Mouse (Mus musculus) frontal cortex, postnatal 10 days (tissue): ENCODE measurements around the gene Rabgap1l.

Source experiments
- DNase-seq, 2 experiments: peaks; one replicate each; pipeline ENCODE4 v3.0.0; 2022; ENCODE audit warnings: low spot score in 2 of 2, mixed read lengths in 1 of 2

The Rabgap1l gene

DNA sequence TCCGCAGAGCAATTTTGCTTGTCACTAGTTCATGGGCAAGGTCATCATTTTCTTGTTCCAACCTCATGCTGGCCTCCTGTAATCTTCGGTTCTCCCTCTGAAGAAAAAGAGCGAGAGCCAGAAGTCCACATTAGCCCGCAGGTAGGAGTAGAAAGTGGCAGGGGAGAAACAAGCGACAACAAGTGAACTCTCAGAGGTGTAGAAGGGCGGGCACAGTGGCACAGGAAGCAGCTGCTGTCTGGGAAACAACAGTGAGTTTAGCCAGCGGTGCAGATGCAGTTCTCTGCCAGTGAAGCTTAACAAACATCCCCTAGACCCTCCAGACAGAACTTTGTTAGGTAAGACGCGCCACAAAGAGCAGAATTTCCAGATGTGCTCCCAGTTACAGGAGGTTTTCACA is 545.5 kb downstream of the Rabgap1l start:
- no peak for DNase-seq

DNA sequence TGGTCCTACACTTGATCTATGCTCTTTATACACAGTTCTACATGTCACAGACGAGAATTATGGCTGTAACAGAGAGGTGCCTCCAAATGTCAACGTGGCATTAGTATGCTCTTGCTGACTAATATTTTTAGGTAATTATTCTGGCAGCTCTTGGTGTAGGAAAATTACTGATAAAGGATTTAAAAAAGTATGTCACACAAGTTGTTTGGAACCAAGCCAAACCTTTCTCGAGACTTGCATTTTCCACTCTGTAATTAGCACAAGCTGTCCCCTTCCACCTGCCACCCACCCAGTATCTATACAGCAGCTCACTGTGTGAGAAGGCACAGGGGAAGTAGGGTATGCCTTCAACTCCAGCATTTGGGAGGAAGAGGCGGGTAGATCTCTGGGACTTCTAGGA is 546.2 kb downstream of the Rabgap1l start:
- no peak for DNase-seq

- DNase-seq = no peak
Observed at GRCm38 (mm10) chr1:160245954-160246353, 547.1 kb downstream of the Rabgap1l start.

DNA sequence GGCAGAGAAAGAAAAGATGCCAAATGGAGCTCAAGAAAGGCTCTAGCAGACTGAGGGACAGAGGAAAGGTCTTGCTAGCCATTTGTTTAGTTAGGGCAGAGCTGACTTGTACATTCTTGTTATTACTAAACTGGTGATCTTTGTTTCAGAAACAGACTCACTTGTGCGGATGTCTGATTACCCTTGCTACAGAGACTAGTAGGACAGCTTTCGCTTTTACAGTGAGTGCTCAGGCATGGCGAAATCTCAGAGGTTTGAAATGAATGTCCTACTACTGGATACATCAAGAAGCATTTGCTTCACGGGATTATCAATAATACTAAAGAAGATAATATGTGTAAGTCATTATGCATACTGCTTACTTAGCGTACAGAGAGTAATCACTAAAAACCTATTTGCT is 548.3 kb downstream of the Rabgap1l start:
- DNase-seq = no peak

DNA sequence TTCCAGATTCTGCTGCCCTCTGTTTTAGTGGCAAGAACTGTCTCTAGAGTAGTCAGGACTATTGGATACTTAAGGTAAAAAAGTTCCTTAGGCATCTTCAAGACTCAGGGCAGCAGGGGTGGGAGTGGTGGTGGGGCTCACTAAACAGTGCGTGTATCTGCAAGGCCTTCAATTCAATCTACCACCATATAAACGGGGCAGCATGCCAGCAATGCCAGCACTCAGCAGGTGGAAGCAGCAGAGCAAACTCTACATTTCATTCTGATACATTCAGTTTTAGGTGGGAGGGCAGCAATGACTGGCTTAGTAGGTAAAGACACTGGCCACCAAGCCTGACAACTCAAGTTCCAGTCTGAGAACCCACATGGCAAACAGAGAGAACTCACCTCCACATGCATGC is 552.9 kb downstream of the Rabgap1l start:
- DNase-seq = no peak

DNA sequence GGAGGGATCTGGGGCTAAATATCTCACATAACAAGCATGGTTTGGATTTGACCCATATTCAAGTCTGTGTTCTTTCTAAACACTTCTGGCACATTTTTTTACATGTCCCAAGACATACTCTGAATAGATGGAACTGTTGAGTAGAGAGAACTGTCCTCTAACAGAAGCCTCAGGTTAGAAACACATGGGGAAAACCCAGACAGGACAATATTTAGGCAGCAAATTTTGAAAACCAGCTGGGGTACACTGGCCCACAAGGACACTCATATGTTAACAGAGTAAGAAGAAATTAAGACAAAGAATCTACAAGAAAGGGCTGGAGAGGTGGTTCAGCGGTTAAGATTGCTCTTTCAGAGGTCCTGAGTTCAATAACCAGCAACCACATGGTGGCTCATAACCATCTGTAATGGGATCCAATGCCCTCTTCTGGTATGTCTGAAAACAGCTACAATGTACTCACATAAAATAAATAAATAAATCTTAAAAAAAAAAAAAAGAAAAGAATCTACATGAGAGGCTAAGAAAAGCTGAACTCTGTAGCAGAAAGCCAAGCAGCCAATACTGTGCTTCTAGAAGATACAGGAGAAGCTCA is 554.1 kb downstream of the Rabgap1l start:
- DNase-seq = no peak

GRCm38 (mm10) chr1:160237981-160238380 is 555.0 kb downstream of the Rabgap1l start:
- DNase-seq = no peak

DNA sequence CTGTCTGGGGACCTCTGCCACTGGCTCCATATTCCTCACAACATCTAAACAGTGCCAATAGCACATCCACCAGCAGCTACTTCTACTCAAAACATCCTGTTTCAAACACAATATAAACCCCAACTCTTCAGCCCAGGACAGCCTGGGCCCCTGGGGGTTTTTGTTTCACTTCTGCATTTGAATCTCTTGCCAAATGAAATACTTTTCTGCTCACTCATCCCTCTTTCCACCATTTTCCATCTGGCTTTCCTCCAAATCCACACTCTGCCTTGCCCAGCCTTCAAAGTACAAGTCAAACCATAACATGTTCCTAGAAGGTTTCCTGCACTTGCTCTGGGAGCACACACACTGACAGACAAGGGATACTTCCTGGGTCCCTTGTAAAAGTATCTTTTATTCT is 559.1 kb downstream of the Rabgap1l start:
- no peak for DNase-seq

DNA sequence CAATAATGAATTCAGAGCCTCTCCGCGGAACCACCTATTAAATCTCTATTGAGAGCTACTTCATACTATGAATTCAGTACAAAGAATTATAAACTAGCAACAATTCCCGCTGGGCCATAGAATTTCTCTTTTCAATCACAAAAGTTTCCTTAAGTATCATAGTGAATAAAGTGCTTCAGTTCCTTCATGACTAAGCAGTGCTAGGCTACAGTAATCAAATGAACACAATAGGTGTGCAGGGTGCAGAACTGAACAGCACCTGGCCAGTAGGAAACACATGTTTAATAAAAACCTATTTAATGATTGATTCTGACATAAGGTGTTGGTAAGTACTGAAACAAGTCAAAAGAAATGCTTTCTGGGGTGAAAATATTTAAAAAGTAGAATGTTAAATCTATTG is 560.9 kb downstream of the Rabgap1l start:
- no peak for DNase-seq

GRCm38 (mm10) chr1:160231013-160231412 is 562.0 kb downstream of the Rabgap1l start:
- DNase-seq = no peak

DNA sequence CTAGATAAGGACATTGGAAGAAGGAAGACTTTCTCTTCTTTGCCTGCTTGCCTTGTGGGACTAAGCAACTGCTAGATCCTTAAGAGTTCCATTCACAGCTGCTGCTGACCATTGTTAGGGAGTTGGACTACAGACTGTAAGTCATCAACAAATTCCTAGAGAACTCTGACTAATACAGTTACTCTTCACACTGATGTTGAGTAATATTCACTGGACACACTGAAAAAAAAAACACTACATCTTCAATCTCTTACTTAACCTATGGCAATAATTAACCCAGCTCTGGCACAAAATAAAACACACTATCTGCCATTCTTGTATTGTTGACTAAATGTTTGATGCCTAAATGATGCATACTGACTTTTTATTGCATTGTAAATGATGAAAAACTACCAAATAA is 565.2 kb downstream of the Rabgap1l start:
- no peak for DNase-seq

- no peak for DNase-seq
Observed at GRCm38 (mm10) chr1:160227196-160227595, 565.8 kb downstream of the Rabgap1l start.

DNA sequence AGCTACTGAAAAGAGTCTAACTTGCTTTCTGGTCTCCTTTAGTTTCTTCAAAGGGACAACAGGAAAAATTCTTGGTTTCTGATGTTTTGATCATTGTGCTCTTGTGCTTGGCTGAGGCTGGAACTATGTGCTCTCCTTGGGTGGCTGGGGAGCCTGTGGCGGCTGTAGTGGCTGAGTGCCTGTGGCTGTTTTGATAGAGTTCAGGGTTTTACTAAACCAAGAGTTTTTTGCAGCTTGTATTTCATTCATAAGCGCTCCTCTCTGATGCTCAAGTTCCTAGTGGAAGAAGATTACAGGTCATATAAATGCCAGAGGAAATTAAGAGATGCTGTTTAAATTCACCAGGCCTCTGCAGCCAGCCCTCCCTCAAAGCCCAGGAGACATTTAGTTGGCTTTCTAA is 568.9 kb downstream of the Rabgap1l start:
- DNase-seq = no peak

DNA sequence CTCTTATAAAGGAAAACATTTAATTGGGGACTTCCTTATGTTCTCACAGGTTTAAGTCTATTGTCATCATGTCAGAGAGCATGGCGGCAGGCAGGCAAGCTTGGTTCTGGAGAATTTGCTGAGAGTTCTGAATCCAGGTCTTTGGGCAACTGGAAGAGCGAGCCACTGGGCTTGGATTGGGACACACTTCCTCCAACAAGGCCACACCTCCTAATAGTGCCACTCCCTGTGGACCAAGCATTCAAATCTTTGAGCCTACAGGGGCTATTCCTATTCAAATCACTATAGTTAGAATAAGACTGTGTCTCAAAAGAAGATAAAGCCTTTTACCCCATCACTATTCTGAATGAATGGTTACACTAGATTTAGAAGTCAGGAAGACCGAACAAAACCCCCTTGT is 575.1 kb downstream of the Rabgap1l start:
- DNase-seq = no peak

DNA sequence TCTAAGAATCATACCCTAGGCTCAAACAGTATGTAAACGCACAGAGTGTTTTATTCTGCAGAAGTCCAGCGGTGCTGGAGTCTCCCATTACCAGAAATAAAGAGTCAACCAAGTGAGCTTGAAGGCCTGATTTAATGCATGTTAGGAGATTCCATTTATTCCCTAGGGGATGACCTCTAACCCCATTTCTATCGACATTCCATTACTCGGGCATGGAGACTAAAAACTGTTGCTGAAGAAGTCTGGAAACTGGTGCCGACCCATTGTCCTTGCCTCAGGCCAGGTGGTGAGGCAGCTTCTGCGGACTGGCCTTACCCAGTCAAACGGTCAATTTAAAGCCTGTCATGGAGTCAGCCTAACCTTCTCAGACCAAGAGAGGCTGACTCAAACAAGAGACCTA is 578.8 kb downstream of the Rabgap1l start:
- no peak for DNase-seq

DNA sequence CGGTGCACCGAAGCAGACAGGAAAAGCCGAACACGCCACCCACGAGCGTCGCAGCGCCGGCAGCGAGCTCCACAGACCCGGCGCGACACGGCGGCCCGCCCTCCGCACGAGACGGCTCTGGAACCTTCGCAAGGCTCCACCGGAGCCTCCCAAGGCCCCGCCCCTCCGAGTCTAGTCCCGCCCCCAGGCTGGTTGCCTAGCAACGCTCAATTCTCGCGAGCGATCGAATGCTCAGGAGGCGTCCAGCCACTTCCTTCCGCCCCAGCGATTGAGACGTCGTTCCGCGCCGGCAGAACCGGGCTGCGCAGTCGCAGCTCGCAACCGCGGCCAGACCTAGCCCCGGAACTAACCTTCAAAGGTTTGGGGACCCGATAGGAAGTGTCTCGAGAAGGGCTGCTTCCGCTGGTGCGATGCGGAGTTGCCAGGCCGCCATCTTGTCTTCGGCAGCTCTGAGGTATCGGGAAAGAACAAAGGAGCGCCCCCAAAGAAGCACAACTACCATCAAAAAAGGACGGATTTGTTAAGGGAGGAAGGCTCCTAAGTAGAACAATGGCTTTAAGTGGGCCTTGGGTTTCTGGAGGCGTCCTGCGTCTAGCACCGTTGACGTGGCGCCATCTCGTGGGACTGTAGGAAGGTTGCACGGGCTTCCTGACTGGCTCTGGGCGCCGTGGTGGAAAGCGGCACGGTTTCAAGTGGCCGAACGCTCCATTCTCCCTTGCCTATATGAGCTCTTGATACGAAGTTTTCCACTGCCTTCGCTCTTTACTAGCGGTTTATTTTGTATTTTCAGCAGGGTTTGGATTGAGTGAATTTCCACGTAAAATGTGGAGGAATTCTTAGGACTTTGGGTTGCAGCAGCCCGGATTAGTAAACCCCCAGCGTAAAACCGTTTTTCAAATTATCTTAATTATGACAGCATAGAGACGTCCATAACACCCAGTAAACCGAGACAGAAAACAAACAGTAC is 580.0 kb downstream of the Rabgap1l start, which contains the start of gene Cacybp:
Cacybp (minus strand) TSS at position 173 of the 967 bp plus-strand sequence.
- DNase-seq = peak; percentile 99 to 100

GRCm38 (mm10) chr1:160212123-160212691 is 580.8 kb downstream of the Rabgap1l start:
- no peak for DNase-seq

- no peak for DNase-seq
Observed at GRCm38 (mm10) chr1:160211597-160212122, 581.4 kb downstream of the Rabgap1l start.

GRCm38 (mm10) chr1:160210566-160210965 is 582.4 kb downstream of the Rabgap1l start:
- no peak for DNase-seq

GRCm38 (mm10) chr1:160209844-160210243 is 583.2 kb downstream of the Rabgap1l start:
- DNase-seq = no peak

- no peak for DNase-seq
Observed at GRCm38 (mm10) chr1:160205486-160205885, 587.5 kb downstream of the Rabgap1l start.

- no peak for DNase-seq
Observed at GRCm38 (mm10) chr1:160195337-160195663, 597.7 kb downstream of the Rabgap1l start.
